In genomic region chr7:62306896-62307614, GRCm38 (mm10) we compare ENCODE assay signal across 14 mouse cellular contexts. TPM values are rescaled to one million over a fixed set of nuclear protein-coding genes. Genes with fewer than 3 reads are reported as not detected.
DNase-seq lines count a peak whose midpoint lies in the region; ATAC-seq and TF ChIP-seq lines count a peak whose summit lies in the region.
"Had no signal": no experiment of that assay in that cellular context is flagged by ENCODE, and none has a peak within 500 bp of the region (broad histone marks: within the 10 kb centered on the region; RNA-seq: fewer than 3 reads in every experiment).

No protein-coding gene starts in this region.

- peak overlapping the region; percentile 69 for H3K27ac ChIP-seq in hindbrain, embryonic 14.5 days
- peak overlapping the region; percentile 68 for H3K27ac ChIP-seq in midbrain, embryonic 16.5 days (ENCODE audit: low read length)
- H3K27ac ChIP-seq in intestine, postnatal 0 days (ENCODE audit: low read depth, low read length), result no peak overlapping the region

- DNase-seq in layer of hippocampus, adult 11-12 months (ENCODE audit: low spot score), result peak; percentile 4
- no peak for DNase-seq in layer of hippocampus, adult 8-10 months (ENCODE audit: low spot score in 2 of 2)
- DNase-seq in brain, embryonic 18.5 days (ENCODE audit: low read depth, low spot score), result peak; percentile 28
- DNase-seq in hindbrain, embryonic 14.5 days (ENCODE audit: low spot score), result no peak
- DNase-seq in urinary bladder, postnatal 14 days (ENCODE audit: low spot score), result no peak
- DNase-seq in lung, adult 18-20 months, result no peak
- DNase-seq: adrenal gland, adult 8-10 months; cerebellum, adult 8-10 months; heart, adult 11 months; kidney, adult 8-10 months; lung, postnatal 14 days; right cerebral cortex, postnatal 14 days had no signal

- TF ChIP-seq CTCF in intestine, postnatal 0 days (IDR thresholded peaks at IDR 0.05; ENCODE audit: low read depth), result no peak

- H3K9ac ChIP-seq in hindbrain, embryonic 14.5 days, result peak overlapping the region; percentile 16; the same call in 1 of the 2 replicates
- H3K9ac ChIP-seq in midbrain, embryonic 16.5 days (ENCODE audit: low read depth, low read length), result no peak overlapping the region
- H3K9ac ChIP-seq in intestine, postnatal 0 days (ENCODE audit: low read depth, low read length), result no peak overlapping the region

- peaks cover 4% of the 10 kb centered on the region; the same call in 1 of the 2 replicates for H3K4me1 ChIP-seq in hindbrain, embryonic 14.5 days (replicated peaks; ENCODE audit: control insufficient read depth, insufficient read depth, low read length)
- H3K4me1 ChIP-seq in midbrain, embryonic 16.5 days (ENCODE audit: control insufficient read depth, insufficient read depth, low read length), result peaks cover 2% of the 10 kb centered on the region; the same call in 1 of the 2 replicates
- H3K4me1 ChIP-seq in intestine, postnatal 0 days (replicated peaks; ENCODE audit: control insufficient read depth, insufficient read depth, low read length), result no peaks in the 10 kb centered on the region

- no peaks in the 10 kb centered on the region for H3K27me3 ChIP-seq in hindbrain, embryonic 14.5 days (ENCODE audit: control insufficient read depth, insufficient read depth, low read length)
- no peaks in the 10 kb centered on the region for H3K27me3 ChIP-seq in midbrain, embryonic 16.5 days (ENCODE audit: control insufficient read depth, insufficient read depth, low read depth, low read length)
- no peaks in the 10 kb centered on the region for H3K27me3 ChIP-seq in intestine, postnatal 0 days (replicated peaks; ENCODE audit: control insufficient read depth, insufficient read depth, low read length)

- 32% methylated on average over 6 of the region's 6 CpGs for WGBS in hindbrain, embryonic 14.5 days
- 33% methylated on average over 6 of the region's 6 CpGs for WGBS in midbrain, embryonic 16.5 days
- WGBS in intestine, postnatal 0 days, result 49% methylated on average over 6 of the region's 6 CpGs

- H3K9me3 ChIP-seq in hindbrain, embryonic 14.5 days (ENCODE audit: control insufficient read depth, low read length), result 0 out of 2 replicates have a peak, but pooled peaks cover 4% of the 10 kb centered on the region
- no peaks in the 10 kb centered on the region for H3K9me3 ChIP-seq in midbrain, embryonic 16.5 days (replicated peaks; ENCODE audit: control insufficient read depth, low read length, poor library complexity, severe bottlenecking)
- H3K9me3 ChIP-seq in intestine, postnatal 0 days (ENCODE audit: control insufficient read depth), result no peaks in the 10 kb centered on the region

- no peak overlapping the region for H3K4me2 ChIP-seq in hindbrain, embryonic 14.5 days (replicated peaks)
- no peak overlapping the region for H3K4me2 ChIP-seq in midbrain, embryonic 16.5 days (ENCODE audit: low read length)
- H3K4me2 ChIP-seq in intestine, postnatal 0 days (replicated peaks; ENCODE audit: low read depth), result no peak overlapping the region

- ATAC-seq in hindbrain, embryonic 14.5 days (ENCODE audit: low FRiP score), result peak; percentile 78; the same call in 1 of the 2 replicates
- peak; percentile 76 for ATAC-seq in midbrain, embryonic 16.5 days
- no peak for ATAC-seq in intestine, postnatal 0 days

- no peak overlapping the region for H3K4me3 ChIP-seq in hindbrain, embryonic 14.5 days (replicated peaks; ENCODE audit: low read length)
- no peak overlapping the region for H3K4me3 ChIP-seq in midbrain, embryonic 16.5 days (ENCODE audit: low read depth, low read length)
- H3K4me3 ChIP-seq in intestine, postnatal 0 days (ENCODE audit: low read depth, low read length), result no peak overlapping the region

- H3K36me3 ChIP-seq in hindbrain, embryonic 14.5 days (replicated peaks; ENCODE audit: control insufficient read depth, insufficient read depth), result no peaks in the 10 kb centered on the region
- no peaks in the 10 kb centered on the region for H3K36me3 ChIP-seq in midbrain, embryonic 16.5 days (ENCODE audit: control insufficient read depth, insufficient read depth, low read length)
- no peaks in the 10 kb centered on the region for H3K36me3 ChIP-seq in intestine, postnatal 0 days (ENCODE audit: control insufficient read depth, insufficient read depth)

RNA-seq across cellular contexts. Expression of gene Ndn, which starts 39.3 kb away (rescaled TPM):
- 100 to 1,000 TPM; 112 to 121 (median 120) TPM for total RNA-seq in layer of hippocampus, adult 8-10 months (2022)
- polyA plus RNA-seq in hindbrain, embryonic 14.5 days (2014; fragmentation: Nextera tagmentation; extraction: Ambion mirVana), result 536 and 618 TPM in 2 replicates
- polyA plus RNA-seq in midbrain, embryonic 16.5 days (2015; fragmentation: Nextera tagmentation; extraction: Ambion mirVana), result 796 and 800 TPM in 2 replicates
- polyA plus RNA-seq in intestine, postnatal 0 days (2015; fragmentation: Nextera tagmentation; extraction: Ambion mirVana), result 22.9 and 23.7 TPM in 2 replicates

Comparison
In these comparisons a context has a peak if more than half of its experiments do, and no peak if none do; other contexts are left out.
1. DNase-seq: peak in layer of hippocampus, adult 11-12 months (single experiment) and brain, embryonic 18.5 days (single experiment); none in layer of hippocampus, adult 8-10 months (0 of 2), hindbrain, embryonic 14.5 days (single experiment), urinary bladder, postnatal 14 days (single experiment) and lung, adult 18-20 months (0 of 2).
2. RNA of gene Ndn, which starts 39.3 kb away (polyA plus RNA-seq): 796 to 800 TPM in midbrain, embryonic 16.5 days and 536 to 618 TPM in hindbrain, embryonic 14.5 days; 22.9 to 23.7 TPM in intestine, postnatal 0 days; every median in the first group is over 10 times any median in the second.